Mouse (Mus musculus) layer of hippocampus, postnatal 10 days (tissue): ENCODE results near the gene Mettl1. TPM values are rescaled to one million over a fixed set of nuclear protein-coding genes. Genes with fewer than 3 reads are reported as not detected.
"Not testable (repeated sequence)": the region's sequence is repeated elsewhere in the genome, so short reads cannot be mapped to it uniquely, and the experiment has no call there.

Experiments used
- DNase-seq, 2 experiments: peaks; one replicate each; pipeline ENCODE4 v3.0.0; 2021; ENCODE audit warnings: low spot score in 2 of 2
- total RNA-seq, 2 experiments: library from RNA; stranded (reverse); gene quantifications; 2 replicates each; pipeline ENCODE4 v1.2.3; 2021

Mettl1 gene
- total RNA-seq, 2 experiments from 2014 or later, result 12.6 to 14.0 TPM

DNA sequence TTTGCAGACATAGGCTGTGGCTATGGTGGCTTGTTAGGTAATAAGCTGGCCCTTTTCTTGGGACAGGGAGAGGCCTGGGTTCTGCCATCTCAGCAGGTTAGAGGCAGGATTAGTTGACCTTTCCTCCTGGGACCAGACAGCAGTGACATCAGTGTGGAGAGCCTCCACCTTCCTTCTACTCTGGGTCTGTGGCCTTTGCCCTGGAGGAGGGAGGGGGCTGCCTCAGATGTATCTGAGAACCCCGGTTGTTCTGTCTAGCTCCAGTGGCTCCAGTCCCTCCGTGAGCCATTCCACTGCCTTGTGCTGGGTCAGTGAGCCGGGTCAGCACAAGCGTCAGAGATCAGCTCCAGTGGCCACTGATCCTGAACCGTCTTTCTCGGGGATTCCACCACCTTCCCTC is 2.0 kb downstream of the Mettl1 start:
- DNase-seq, result no peak

DNA sequence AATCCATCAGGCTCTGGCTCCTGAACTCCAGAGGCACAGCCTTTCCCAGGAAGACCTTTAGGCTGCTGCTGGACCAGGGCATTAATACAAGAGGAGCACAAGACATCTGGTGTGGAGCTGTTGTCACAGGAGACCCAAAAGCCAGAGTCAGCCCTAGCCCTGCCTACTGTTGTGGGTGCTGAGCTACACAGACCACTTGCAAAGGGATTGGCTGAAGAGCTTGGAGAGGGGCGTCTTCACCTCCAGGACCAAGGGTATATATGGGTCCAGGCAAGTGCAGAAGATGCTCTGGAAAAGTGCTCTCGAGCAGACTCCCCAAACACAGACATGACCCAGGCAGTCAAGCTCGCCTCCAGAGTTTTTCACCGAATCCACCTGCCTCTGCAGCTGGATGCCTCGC is 6.7 kb downstream of the Mettl1 start, which contains the start of gene Cyp27b1:
Cyp27b1 (plus strand) TSS at position 297 of the 400 bp plus-strand sequence.
- DNase-seq, result no peak

DNA sequence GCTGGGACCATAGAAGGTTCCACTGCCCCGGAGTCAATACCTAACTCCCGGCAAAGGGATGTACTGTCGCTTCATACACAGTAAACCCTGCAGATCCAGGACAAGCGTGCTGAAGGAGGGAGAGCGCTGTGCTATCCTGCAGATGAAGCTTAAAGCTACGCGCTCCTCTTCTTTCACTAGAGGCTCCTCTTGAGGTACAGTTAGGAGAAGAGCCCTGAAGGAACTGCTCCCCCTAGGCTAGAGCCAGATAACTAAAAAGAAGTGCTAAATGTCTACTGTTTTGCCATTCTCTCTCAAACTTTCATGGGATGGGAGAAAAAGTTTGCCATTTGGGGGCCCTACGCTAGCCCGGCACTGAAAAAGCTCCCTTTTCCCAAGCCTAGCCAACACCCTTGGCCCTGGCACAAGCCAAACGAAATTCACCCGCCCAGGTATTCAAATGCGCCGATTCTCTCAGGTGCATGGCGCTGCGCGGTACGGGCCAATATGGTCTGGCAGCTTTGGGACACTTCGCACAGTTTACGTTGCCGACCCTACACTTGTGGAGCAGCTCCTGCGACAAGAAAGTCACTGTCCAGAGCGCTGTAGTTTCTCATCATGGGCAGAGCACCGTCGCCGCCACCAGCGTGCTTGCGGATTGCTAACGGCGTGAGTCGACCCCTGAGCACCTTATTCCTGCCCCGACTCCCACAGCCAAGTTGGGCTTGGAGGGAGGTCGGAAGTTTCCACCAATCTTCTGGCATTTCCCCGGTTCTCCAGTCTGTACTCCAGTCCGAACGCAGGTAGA is 7.6 kb downstream of the Mettl1 start:
- no peak for DNase-seq

DNA sequence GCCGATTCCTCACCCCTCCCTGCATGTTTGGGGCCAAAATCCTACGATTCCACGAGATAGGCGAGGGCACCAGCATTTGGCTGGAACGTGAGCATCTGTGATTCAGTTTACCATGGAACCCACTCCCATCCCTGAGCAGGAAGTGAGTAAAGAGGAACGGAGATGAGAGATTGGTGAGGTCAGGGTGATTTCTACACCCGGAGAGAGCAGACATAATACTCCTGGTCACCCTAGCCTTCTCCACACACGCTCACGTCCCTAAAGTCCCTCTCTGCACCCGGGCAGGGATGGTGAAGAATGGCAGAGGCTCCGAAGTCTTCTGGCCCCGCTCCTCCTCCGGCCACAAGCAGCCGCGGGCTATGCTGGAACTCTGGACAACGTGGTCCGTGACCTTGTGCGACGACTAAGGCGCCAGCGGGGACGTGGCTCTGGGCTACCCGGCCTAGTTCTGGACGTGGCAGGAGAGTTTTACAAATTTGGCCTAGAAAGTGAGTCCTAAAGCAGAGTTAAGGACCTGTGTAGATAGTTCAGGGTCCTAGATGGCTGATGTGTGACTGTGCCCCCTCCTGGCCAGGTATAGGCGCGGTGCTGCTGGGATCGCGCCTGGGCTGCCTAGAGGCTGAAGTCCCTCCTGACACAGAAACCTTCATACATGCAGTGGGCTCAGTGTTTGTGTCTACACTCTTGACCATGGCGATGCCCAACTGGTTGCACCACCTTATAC is 8.3 kb downstream of the Mettl1 start:
- no peak for DNase-seq

DNA sequence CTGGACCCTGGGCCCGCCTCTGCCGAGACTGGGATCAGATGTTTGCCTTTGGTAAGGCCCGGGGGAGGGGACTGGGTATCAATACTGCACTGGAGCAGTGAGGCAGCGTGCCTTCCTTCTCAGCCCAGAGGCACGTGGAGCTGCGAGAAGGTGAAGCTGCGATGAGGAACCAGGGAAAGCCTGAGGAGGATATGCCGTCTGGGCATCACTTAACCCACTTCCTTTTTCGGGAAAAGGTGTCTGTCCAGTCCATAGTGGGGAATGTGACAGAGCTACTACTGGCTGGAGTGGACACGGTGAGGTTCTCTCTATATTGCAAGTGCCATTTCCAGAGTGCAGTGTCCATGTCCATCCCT is 8.9 kb downstream of the Mettl1 start:
- DNase-seq, result no peak

DNA sequence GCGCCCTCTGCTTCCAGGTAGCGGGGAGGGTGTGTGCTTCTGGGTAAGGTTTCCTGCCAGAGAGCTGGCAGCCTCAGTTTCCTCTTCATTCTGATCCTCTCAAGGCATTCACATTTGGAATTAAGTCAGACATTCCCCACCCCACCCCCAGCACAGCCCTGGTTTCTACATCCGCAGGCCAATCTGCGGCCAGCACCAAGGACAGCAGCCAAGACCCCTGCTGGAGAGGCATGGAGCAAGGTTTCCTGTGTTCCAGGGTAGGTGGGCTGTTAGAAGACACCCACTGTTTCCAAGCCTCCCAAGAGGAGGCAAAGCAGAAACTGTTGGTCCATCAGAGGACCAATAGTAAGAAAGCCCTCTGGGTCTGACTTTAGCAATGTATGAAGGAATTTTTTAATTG is 13.4 kb downstream of the Mettl1 start:
- no peak for DNase-seq

DNA sequence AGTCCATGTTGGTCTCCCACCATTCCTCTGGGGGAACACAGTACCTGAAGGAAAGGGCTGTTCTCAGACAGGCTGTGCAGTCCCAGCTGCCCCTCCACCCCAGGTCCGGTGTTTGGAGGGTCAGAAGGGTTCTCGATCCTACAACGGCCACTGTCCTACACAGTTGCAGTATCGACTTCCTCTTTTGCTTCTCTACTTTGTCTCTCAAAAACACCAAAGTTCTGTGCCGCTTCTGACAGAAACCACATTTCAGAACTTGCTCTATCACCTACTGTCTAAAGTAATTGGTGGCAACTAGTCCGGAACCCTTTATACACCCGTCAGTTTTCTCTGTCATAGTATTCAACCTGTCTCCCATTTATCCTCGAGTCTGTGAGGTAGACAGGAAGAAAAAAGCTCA is 14.2 kb downstream of the Mettl1 start:
- no peak for DNase-seq

DNA sequence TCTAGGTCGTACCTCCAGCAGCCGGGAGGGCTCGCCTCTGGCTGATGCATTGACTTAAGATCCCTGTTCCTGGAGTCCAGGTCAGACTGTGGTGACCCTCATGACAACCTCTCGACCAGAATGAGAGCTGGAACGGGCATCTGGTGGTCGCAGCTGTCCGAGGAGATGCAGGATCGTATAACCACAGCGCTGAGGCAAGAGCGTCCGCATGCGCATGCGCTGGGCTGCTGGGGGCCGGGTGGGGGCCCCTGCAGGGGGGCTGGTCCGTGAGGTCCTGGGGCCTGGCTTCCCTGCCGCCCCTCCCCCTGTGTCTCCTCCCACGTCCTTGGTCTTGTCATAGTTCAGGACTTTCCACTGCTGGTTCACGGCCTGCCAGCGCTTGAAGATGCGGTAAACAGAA is 15.3 kb downstream of the Mettl1 start:
- no peak for DNase-seq

DNA sequence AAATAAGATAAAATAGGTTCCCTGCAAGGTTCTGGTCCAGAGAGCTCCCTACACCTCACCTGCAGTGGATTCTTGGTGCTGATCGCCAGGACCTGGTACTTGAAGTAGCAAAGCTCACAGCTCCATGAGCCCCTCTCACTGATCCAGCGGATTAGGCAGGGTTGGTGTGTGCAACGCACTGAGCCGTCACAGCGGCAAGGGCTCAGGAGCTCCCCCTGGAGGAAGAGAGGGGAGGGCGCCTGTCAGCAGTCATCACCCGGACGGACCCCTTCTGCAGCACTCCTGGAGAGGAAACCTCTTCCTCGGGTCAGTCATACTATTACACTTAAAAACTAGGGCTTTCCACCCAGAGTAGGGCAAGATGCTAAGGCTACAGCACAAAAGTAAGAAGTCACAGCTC is 16.9 kb downstream of the Mettl1 start:
- DNase-seq, result peak; percentile 84 to 89

DNA sequence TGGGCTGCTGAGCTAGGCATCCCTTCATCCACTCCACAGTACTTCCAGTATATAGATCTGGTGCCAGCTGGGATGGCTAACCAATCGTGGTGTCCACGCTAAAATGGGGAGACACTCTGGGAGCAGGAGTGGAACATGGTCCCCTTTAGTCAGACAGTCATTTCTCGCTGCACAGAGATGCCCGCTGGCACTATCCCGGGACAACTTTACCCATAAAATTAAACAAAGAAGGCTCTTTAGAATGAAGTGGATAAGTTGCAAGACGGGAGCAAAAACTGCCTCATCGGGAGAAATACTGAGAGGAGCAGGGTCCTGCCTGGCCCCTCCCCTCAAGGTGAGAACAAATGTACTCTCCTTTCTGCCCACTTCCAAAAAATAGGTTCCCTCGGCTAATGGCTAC is 17.5 kb downstream of the Mettl1 start:
- DNase-seq, result no peak

DNA sequence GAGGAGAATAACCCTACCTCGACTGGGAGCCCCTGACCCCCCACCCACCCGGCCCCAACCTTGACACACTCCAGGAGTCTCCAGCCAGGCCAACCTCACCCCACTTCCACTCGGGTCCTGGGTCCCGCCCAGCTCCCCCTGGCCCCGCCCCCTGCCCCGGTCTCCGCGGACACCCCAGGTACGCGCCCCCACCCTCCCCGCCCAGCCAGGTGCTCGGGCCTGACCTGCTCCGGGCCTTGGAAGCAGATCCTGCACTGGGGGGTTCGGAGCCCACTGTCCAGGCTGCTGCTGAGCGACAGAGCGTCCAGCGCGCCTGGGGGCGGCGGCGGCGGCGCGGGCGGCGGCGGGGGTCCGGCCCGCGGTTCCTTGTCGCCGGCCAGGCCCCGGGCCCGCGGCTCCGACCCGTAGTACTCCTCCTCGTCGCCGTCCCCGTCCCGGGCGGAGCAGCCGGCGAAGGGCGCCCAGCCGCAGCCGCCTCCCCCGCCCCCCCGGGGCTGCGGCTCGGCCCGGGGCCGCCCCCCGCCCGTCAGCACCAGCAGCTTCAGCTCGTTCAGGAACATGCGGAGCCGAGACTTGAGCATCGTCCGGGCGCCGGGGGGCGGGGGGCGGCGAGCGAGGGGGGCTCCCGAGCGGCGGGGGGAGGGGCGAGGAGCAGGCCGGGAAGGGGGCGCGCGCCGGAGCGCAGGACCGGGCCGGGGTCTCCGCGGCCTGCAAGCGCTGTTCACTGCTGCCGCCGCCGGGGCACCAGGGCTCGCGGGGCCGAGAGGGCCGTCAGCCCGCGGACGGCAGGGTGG is 18.2 kb downstream of the Mettl1 start:
- DNase-seq, result peak in 1 of 2 experiments; percentile 50

DNA sequence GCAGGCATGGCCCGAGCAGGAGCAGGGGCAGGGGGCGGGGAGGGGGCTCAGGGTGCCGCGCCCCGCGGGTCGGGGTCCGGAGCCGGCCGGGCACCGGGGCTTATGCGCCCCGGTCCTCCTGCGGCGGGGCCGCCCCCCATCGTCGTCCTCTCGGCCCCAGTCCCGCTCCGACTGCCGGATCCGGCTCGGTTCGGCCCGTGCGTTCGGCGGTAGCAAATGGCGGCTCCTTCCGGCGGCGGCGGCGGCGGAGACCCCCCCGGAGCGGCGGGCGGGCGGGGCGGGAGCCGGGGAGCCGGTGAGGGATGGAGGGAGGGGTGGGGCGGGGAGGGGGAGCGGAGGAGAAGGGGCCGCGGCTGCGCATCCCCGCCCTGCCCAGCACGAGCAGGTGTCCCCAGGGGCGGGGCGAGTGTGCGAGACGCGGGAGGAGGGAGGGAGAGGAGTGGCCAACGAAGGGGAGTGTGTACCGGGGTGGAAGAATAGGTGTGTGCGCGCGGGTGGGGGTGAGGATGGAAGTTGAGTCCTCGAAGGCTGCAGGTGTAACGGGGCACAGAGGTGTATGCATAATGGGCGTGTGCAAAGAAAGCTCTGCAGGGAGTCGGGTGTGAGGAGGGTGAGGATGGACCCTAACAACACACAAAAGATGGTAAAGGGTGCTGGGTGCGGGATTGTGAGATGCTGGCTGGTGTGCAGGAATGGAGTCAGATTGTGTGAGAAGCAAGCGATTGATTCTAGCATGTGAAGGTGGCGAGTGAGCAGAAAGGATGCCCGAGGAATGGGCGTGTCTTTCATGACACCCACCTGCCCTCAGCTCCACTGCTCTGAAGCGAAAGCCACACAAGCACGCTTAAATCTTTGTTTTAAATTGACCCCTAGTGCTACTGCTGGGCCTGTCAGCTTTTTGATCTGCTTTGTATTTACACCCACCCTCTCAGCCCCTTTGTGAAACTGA is 19.0 kb downstream of the Mettl1 start, which contains the start of gene March9:
March9 (minus strand) TSS at position 217 of the 949 bp plus-strand sequence.
- peak; percentile 71 to 80 for DNase-seq

DNA sequence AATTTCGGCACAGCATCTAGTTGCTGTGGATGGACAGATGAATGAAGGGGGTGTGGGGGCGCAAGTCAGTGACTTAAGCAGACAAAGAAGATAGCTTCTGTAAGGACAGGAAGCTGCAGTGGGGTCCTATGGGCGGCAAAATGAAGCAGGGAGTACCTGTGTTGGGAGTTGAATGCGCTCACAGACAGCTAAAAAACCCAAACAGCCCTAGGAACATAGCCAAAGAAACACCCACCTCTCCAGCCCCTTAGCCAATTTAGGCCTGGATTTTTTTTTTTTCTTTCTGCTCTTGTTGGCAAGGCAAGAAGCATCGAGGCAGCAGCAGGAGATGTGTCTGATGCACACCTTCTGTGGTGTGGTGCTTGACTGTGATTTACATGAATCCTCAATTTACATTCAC is 19.9 kb downstream of the Mettl1 start:
- DNase-seq, result no peak

DNA sequence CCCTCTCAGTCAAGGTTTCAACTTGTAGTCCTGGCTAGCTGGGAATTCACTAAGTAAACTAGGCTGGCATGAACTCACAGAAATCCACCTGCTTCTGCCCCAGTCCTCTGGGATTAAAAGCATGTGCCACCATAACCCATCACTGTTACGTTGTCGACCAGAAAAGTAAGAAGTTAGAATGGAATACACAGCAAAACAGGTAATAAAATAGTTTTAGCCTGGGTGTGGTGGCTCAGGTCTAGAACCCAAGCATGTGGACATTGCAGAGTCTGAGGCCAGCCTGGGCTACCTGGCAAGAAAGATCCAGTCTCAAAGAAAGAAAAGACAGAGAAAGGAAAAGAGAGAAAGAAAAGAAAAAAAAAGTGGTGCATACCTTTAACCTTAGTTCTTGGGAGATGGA is 20.3 kb downstream of the Mettl1 start:
- no peak for DNase-seq

DNA sequence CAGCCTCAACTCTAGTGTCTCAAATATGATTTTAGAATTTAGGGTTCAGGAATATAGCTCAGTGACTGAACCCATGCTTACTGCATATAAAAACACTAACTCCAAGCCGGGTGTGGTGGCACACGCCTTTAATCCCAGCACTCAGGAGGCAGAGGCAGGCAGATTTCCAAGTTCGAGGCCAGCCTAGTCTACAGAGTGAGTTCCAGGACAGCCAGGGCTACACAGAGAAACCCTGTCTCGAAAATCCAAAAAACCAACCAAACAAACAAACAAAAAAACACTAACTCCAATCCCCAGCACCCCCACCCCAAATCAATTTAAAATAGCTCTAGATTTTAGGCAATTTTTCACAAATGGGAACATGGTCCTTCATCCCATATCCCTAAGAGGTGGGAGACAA is 20.9 kb downstream of the Mettl1 start:
- DNase-seq, result not testable (repeated sequence)

DNA sequence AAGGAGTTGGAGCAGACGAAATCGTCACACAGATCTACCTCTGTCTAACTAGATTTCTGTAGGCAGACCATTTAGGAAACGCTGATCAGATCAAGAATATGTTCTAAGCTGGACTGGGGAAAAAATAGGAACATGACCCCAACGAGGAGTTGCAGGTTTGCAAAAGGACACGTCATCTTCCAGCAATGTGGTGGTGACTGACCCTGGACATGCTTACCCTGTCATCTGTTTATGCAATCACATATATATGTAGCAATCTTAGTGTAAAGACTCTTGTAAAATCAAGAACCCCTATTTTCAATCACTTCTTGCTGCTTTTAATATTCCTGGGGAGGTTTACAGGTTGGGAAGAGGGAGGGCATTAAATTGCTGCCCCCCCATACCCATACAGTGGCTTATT is 21.3 kb downstream of the Mettl1 start:
- no peak for DNase-seq

DNA sequence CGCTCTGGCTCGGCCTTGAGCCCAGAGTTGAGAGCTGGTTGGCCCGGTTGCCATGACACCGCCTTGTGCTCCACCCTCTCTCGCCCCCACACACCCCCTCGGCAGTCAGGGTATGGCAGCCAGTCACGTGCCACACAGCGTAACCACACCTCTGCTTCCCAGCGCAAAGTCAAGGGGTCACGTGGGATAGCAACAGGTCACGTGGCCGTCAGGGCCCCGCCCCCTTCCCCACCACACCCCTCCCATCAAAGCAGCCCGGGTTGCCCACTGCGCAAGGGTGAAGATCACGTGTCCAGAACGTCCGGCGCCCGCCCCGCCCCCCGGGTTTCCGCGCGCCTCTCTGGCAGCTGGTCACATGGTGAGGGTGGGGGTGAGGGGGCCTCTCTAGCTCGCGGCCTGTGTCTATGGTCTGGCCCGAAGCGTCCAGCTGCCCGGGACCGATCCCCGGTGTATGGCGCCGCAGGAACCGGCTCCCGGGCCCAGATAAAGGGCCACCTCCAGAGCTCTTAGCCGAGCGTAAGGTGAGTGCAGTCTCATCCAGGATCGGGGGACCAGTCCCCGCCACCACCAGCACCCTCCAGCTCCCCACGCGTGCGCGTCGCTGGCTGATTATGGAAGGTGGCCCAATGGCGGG is 22.1 kb downstream of the Mettl1 start, which contains the start of gene Cdk4:
Cdk4 (plus strand) TSS at position 296 of the 634 bp plus-strand sequence.
- peak; percentile 98 to 99 for DNase-seq

DNA sequence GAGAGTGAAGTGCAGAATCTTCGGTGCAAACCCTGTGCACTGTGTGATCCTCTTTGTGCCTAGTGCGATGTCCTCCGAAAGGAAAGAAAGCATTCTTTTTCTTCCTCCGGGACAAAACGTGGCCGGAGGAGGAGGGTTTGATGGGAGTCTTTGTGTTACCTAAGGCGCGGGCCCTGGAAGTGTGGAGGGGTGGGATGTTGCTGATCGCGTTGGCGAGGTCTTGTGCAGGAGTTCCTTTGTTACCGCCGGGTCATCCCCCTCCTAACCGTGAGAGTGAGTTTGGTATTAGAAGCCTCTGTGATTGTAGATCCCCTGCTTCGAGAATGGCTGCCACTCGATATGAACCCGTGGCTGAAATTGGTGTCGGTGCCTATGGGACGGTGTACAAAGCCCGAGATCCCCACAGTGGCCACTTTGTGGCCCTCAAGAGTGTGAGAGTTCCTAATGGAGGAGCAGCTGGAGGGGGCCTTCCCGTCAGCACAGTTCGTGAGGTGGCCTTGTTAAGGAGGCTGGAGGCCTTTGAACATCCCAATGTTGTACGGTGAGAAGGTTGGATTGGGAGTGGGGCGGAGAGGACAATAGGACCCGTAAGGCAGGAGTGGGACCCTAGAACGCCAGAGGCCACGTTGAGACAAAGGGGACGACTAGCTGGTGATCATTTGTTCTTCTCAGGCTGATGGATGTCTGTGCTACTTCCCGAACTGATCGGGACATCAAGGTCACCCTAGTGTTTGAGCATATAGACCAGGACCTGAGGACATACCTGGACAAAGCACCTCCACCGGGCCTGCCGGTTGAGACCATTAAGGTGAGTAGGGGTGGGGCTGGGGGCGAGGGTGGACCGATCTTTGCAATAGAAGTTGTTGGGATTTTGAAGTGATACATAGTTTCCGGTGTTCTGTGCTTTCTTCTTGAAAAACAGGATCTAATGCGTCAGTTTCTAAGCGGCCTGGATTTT is 23.0 kb downstream of the Mettl1 start:
- peak in 1 of 2 experiments; percentile 42 for DNase-seq

DNA sequence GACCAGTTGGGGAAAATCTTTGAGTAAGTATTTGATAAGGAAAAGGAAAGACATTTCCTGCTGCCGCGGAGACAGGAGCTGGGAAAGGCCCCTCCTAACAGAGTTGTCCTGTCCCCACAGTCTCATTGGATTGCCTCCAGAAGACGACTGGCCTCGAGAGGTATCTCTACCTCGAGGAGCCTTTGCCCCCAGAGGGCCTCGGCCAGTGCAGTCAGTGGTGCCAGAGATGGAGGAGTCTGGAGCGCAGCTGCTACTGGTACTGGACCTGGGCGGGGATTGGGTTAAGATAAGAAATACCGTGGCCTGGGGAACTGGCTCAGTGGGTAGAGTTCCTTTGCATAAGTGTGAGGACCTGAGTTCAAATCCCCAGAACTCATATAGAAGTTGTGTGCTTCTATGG is 24.8 kb downstream of the Mettl1 start:
- DNase-seq, result no peak
